ENCODE assay signal across 12 mouse cellular contexts in genomic region chr2:103119197-103119854, GRCm38 (mm10). TPM values are rescaled to one million over a fixed set of nuclear protein-coding genes. Genes with fewer than 3 reads are reported as not detected.
A peak's percentile ranks its signal among the peaks of the same experiment; 100 is the strongest.
DNase-seq lines count a peak whose midpoint lies in the region; ATAC-seq lines count a peak whose summit lies in the region.
"Had no signal": no experiment of that assay in that cellular context is flagged by ENCODE, and none has a peak within 500 bp of the region (broad histone marks: within the 10 kb centered on the region; RNA-seq: fewer than 3 reads in every experiment).

No protein-coding gene starts in this region.

- no peak overlapping the region for H3K9ac ChIP-seq in liver, embryonic 13.5 days
- no peak overlapping the region for H3K9ac ChIP-seq in liver, embryonic 12.5 days
- no peak overlapping the region for H3K9ac ChIP-seq in intestine, embryonic 15.5 days
- H3K9ac ChIP-seq: midbrain, embryonic 12.5 days had no signal

- no peaks in the 10 kb centered on the region for H3K27me3 ChIP-seq in liver, embryonic 13.5 days
- H3K27me3 ChIP-seq in liver, embryonic 12.5 days (replicated peaks) = no peaks in the 10 kb centered on the region
- H3K27me3 ChIP-seq in intestine, embryonic 15.5 days (replicated peaks) = no peaks in the 10 kb centered on the region
- H3K27me3 ChIP-seq: midbrain, embryonic 12.5 days had no signal

- no peak for DNase-seq in liver, embryonic 13.5 days
- DNase-seq in NIH3T3 (ENCODE audit: low read depth) = peak; percentile 11
- DNase-seq in spleen, postnatal 10 days (ENCODE audit: low spot score in 2 of 2) = peak; percentile 38 to 75
- DNase-seq in heart, adult 9 months (ENCODE audit: low spot score in 2 of 2) = no peak
- no peak for DNase-seq in ovary, postnatal 36 days (ENCODE audit: low spot score)
- DNase-seq: heart, postnatal 36 days; thymus, postnatal 14 days had no signal

- no peaks in the 10 kb centered on the region for H3K4me1 ChIP-seq in liver, embryonic 13.5 days (replicated peaks)
- H3K4me1 ChIP-seq in liver, embryonic 12.5 days = no peaks in the 10 kb centered on the region
- 0 out of 2 replicates have a peak, but pooled peaks cover 4% of the 10 kb centered on the region for H3K4me1 ChIP-seq in intestine, embryonic 15.5 days (replicated peaks)
- H3K4me1 ChIP-seq: midbrain, embryonic 12.5 days had no signal

- no peaks in the 10 kb centered on the region for H3K36me3 ChIP-seq in liver, embryonic 13.5 days
- no peaks in the 10 kb centered on the region for H3K36me3 ChIP-seq in liver, embryonic 12.5 days
- no peaks in the 10 kb centered on the region for H3K36me3 ChIP-seq in intestine, embryonic 15.5 days
- H3K36me3 ChIP-seq: midbrain, embryonic 12.5 days had no signal

- no peak overlapping the region for H3K4me3 ChIP-seq in liver, embryonic 13.5 days (replicated peaks)
- H3K4me3 ChIP-seq in liver, embryonic 12.5 days = no peak overlapping the region
- no peak overlapping the region for H3K4me3 ChIP-seq in intestine, embryonic 15.5 days (replicated peaks)
- H3K4me3 ChIP-seq: midbrain, embryonic 12.5 days had no signal

- ATAC-seq in liver, embryonic 13.5 days (ENCODE audit: low read depth) = peak; percentile 66
- ATAC-seq in liver, embryonic 12.5 days = no peak
- ATAC-seq in intestine, embryonic 15.5 days = peak; percentile 74
- ATAC-seq: activated CD4-positive, CD25-positive, alpha-beta regulatory T cell, adult 4 months had no signal

- no peak overlapping the region for H3K27ac ChIP-seq in liver, embryonic 13.5 days
- no peak overlapping the region for H3K27ac ChIP-seq in liver, embryonic 12.5 days
- H3K27ac ChIP-seq in intestine, embryonic 15.5 days = no peak overlapping the region
- H3K27ac ChIP-seq: kidney, postnatal 0 days; midbrain, embryonic 12.5 days had no signal

- no peak overlapping the region for H3K4me2 ChIP-seq in liver, embryonic 13.5 days
- no peak overlapping the region for H3K4me2 ChIP-seq in liver, embryonic 12.5 days
- no peak overlapping the region for H3K4me2 ChIP-seq in intestine, embryonic 15.5 days (replicated peaks)
- H3K4me2 ChIP-seq: midbrain, embryonic 12.5 days had no signal

- no peaks in the 10 kb centered on the region for H3K9me3 ChIP-seq in liver, embryonic 13.5 days (replicated peaks)
- H3K9me3 ChIP-seq in liver, embryonic 12.5 days (replicated peaks) = no peaks in the 10 kb centered on the region
- H3K9me3 ChIP-seq in intestine, embryonic 15.5 days = no peaks in the 10 kb centered on the region
- H3K9me3 ChIP-seq: midbrain, embryonic 12.5 days had no signal

- WGBS in liver, embryonic 13.5 days (ENCODE audit: insufficient replicate concordance) = 54% methylated on average over 7 of the region's 7 CpGs
- WGBS in liver, embryonic 12.5 days (ENCODE audit: insufficient replicate concordance) = 61% methylated on average over 7 of the region's 7 CpGs
- WGBS in intestine, embryonic 15.5 days = 81% methylated on average over 7 of the region's 7 CpGs

RNA-seq across cellular contexts. Expression of gene Apip, which starts 45.9 kb away (rescaled TPM):
- polyA plus RNA-seq in liver, embryonic 13.5 days (2015; fragmentation: Nextera tagmentation; extraction: Ambion mirVana) = 49.8 and 50.9 TPM in 2 replicates
- polyA plus RNA-seq in liver, embryonic 12.5 days (2016; fragmentation: Nextera tagmentation; extraction: Ambion mirVana) = 45.5 and 49.7 TPM in 2 replicates
- polyA plus RNA-seq in intestine, embryonic 15.5 days (2015; fragmentation: Nextera tagmentation; extraction: Ambion mirVana) = 55.1 and 55.6 TPM in 2 replicates

RNA-seq across cellular contexts. Expression of gene Pdhx, which starts 46.0 kb away (rescaled TPM):
- 25.7 and 31.4 TPM in 2 replicates for polyA plus RNA-seq in liver, embryonic 13.5 days (2015; fragmentation: Nextera tagmentation; extraction: Ambion mirVana)
- polyA plus RNA-seq in liver, embryonic 12.5 days (2016; fragmentation: Nextera tagmentation; extraction: Ambion mirVana) = 30.2 and 31.3 TPM in 2 replicates
- 34.9 and 36.6 TPM in 2 replicates for polyA plus RNA-seq in intestine, embryonic 15.5 days (2015; fragmentation: Nextera tagmentation; extraction: Ambion mirVana)

Comparison
In these comparisons a context has a peak if more than half of its experiments do, and no peak if none do; other contexts are left out.
1. DNase-seq: peak in NIH3T3 (single experiment) and spleen, postnatal 10 days (2 of 2); none in liver, embryonic 13.5 days (single experiment), heart, adult 9 months (0 of 2) and ovary, postnatal 36 days (single experiment).